In genomic region chr11:5002826-5003225, GRCm38 (mm10) we compare ENCODE assay signal across 31 mouse cellular contexts. TPM values are rescaled to one million over a fixed set of nuclear protein-coding genes. Genes with fewer than 3 reads are reported as not detected.
DNase-seq lines count a peak whose midpoint lies in the region; ATAC-seq and TF ChIP-seq lines count a peak whose summit lies in the region.
"Had no signal": no experiment of that assay in that cellular context is flagged by ENCODE, and none has a peak within 500 bp of the region (broad histone marks: within the 10 kb centered on the region; RNA-seq: fewer than 3 reads in every experiment).

No protein-coding gene starts in this region.

- H3K27ac ChIP-seq in heart, embryonic 12.5 days (ENCODE audit: poor library complexity, severe bottlenecking) = no peak overlapping the region
- H3K27ac ChIP-seq in liver, embryonic 14.5 days = peak overlapping the region; percentile 84
- H3K27ac ChIP-seq: embryonic facial prominence, embryonic 12.5 days; forebrain, embryonic 12.5 days; hindbrain, embryonic 13.5 days; kidney, postnatal 0 days; limb, embryonic 12.5 days; macrophage; midbrain, embryonic 12.5 days; neural tube, embryonic 12.5 days had no signal

- peak; percentile 86 for TF ChIP-seq EP300 in liver, embryonic 14.5 days (IDR thresholded peaks at IDR 0.05; ENCODE audit: low read depth)

- no peak overlapping the region for H3K4me3 ChIP-seq in heart, embryonic 12.5 days
- no peak overlapping the region for H3K4me3 ChIP-seq in liver, embryonic 14.5 days (ENCODE audit: insufficient read depth in 1 of 2, low read depth in 2 of 2, low read length in 2 of 2)
- H3K4me3 ChIP-seq: embryonic facial prominence, embryonic 12.5 days; forebrain, embryonic 12.5 days; hindbrain, embryonic 13.5 days; limb, embryonic 12.5 days; midbrain, embryonic 12.5 days; myocyte; neural tube, embryonic 12.5 days had no signal

- 70% methylated on average over 4 of the region's 4 CpGs for WGBS in heart, embryonic 12.5 days
- WGBS in liver, embryonic 14.5 days (ENCODE audit: insufficient replicate concordance) = 25% methylated on average over 4 of the region's 4 CpGs

- peak; percentile 68; the same call in 1 of the 2 replicates for ATAC-seq in heart, embryonic 12.5 days (ENCODE audit: insufficient number of reproducible peaks, low FRiP score)
- ATAC-seq in erythroid progenitor cell, adult 5-6 weeks (replicated peaks; ENCODE audit: low FRiP score, poor library complexity, severe bottlenecking) = peak; percentile 65
- ATAC-seq in liver, embryonic 14.5 days (ENCODE audit: insufficient read depth) = peak; percentile 87
- ATAC-seq in megakaryocyte-erythroid progenitor cell, adult 5-6 weeks (replicated peaks; ENCODE audit: low FRiP score, low TSS enrichment, poor library complexity, severe bottlenecking) = peak; percentile 78
- ATAC-seq: intestine, embryonic 16.5 days; lung, postnatal 0 days had no signal

- intact Hi-C loops in heart, postnatal 36 days (cut with DNase I) = no loop called here

- DNase-seq in heart, postnatal 36 days = no peak
- peak; percentile 59 to 71 (median 71) for DNase-seq in liver, embryonic 14.5 days (ENCODE audit: low read depth in 3 of 3, low spot score in 3 of 3)
- no peak for DNase-seq in layer of hippocampus, adult 9-11 months
- no peak for DNase-seq in spleen, adult 12 weeks (ENCODE audit: low spot score)
- DNase-seq in layer of hippocampus, postnatal 36 days = no peak
- DNase-seq: cerebellum, adult 11 months; cerebellum, adult 9-10 months; cerebellum, postnatal 36 days; embryo, embryonic 11 days; gastrocnemius, postnatal 10 days; heart, postnatal 4 days; kidney, adult 8-10 months; kidney, postnatal 4 days; lung, adult 18-20 months; right cerebral cortex, adult 18-20 months; right cerebral cortex, postnatal 4 days; thymus, adult 2 months had no signal

- TF ChIP-seq CTCF in liver, embryonic 14.5 days (IDR thresholded peaks at IDR 0.05; ENCODE audit: low read depth) = no peak

- H3K4me2 ChIP-seq in heart, embryonic 12.5 days = no peak overlapping the region
- H3K4me2 ChIP-seq in liver, embryonic 14.5 days (ENCODE audit: low read depth) = peak overlapping the region; percentile 52
- H3K4me2 ChIP-seq: embryonic facial prominence, embryonic 12.5 days; forebrain, embryonic 12.5 days; hindbrain, embryonic 13.5 days; limb, embryonic 12.5 days; midbrain, embryonic 12.5 days; neural tube, embryonic 12.5 days had no signal

- H3K9ac ChIP-seq in heart, embryonic 12.5 days = no peak overlapping the region
- H3K9ac ChIP-seq in liver, embryonic 14.5 days (replicated peaks) = peak overlapping the region; percentile 47
- H3K9ac ChIP-seq: embryonic facial prominence, embryonic 12.5 days; forebrain, embryonic 12.5 days; hindbrain, embryonic 13.5 days; limb, embryonic 12.5 days; midbrain, embryonic 12.5 days; neural tube, embryonic 12.5 days had no signal

- peaks cover 9% of the 10 kb centered on the region for H3K4me1 ChIP-seq in heart, embryonic 12.5 days (replicated peaks)
- H3K4me1 ChIP-seq in liver, embryonic 14.5 days (replicated peaks; ENCODE audit: control insufficient read depth in 2 of 2, insufficient read depth in 2 of 2, low read length in 1 of 2) = peaks cover 48 to 57% of the 10 kb centered on the region in 2 experiments

- no peaks in the 10 kb centered on the region for H3K9me3 ChIP-seq in heart, embryonic 12.5 days (replicated peaks)
- no peaks in the 10 kb centered on the region for H3K9me3 ChIP-seq in liver, embryonic 14.5 days (ENCODE audit: control insufficient read depth, low read length)
- H3K9me3 ChIP-seq: embryonic facial prominence, embryonic 12.5 days; forebrain, embryonic 12.5 days; hindbrain, embryonic 13.5 days; limb, embryonic 12.5 days; midbrain, embryonic 12.5 days; neural tube, embryonic 12.5 days had no signal

- no peaks in the 10 kb centered on the region for H3K27me3 ChIP-seq in heart, embryonic 12.5 days (replicated peaks)
- H3K27me3 ChIP-seq in liver, embryonic 14.5 days (ENCODE audit: control insufficient read depth, insufficient read depth, low read length) = no peaks in the 10 kb centered on the region
- H3K27me3 ChIP-seq: embryonic facial prominence, embryonic 12.5 days; forebrain, embryonic 12.5 days; hindbrain, embryonic 13.5 days; limb, embryonic 12.5 days; midbrain, embryonic 12.5 days; neural tube, embryonic 12.5 days had no signal

- peaks cover 19% of the 10 kb centered on the region for H3K36me3 ChIP-seq in heart, embryonic 12.5 days
- peaks cover 25% of the 10 kb centered on the region for H3K36me3 ChIP-seq in liver, embryonic 14.5 days (replicated peaks; ENCODE audit: control insufficient read depth, insufficient read depth, low read depth)

RNA-seq across cellular contexts. Expression of gene Ap1b1, which starts 16.2 kb away (rescaled TPM):
- 51.4 and 56.4 TPM in 2 replicates for polyA plus RNA-seq in heart, embryonic 12.5 days (2016; fragmentation: Nextera tagmentation; extraction: Ambion mirVana)
- total RNA-seq in heart, postnatal 36 days (2021) = 10 to 100 TPM; 47.4 to 56.0 TPM
- total RNA-seq in erythroid progenitor cell, adult 5-6 weeks (2015; ENCODE audit: low replicate concordance) = 42.8 and 126 TPM in 2 replicates
- 91.6 and 103 TPM in 2 replicates for total RNA-seq in erythroid progenitor cell, adult 5-6 weeks (2017; ENCODE audit: low replicate concordance)
- polyA plus RNA-seq in liver, embryonic 14.5 days (2012; rRNA removed) = 54.1 and 58.8 TPM in 2 replicates
- 64.1 and 77.8 TPM in 2 replicates for polyA plus RNA-seq in liver, embryonic 14.5 days (2014; fragmentation: Nextera tagmentation; extraction: Ambion mirVana)
- 136 and 160 TPM in 2 replicates for total RNA-seq in megakaryocyte-erythroid progenitor cell, adult 5-6 weeks (2014; fragmentation: Nextera tagmentation)
- total RNA-seq in megakaryocyte-erythroid progenitor cell, adult 5-6 weeks (2017) = 116 and 165 TPM in 2 replicates
- total RNA-seq in layer of hippocampus, postnatal 36 days (2021) = 100 to 1,000 TPM; 142 to 146 TPM

RNA-seq across cellular contexts. Expression of gene Nefh, which starts 55.0 kb away (rescaled TPM):
- polyA plus RNA-seq in heart, embryonic 12.5 days (2016; fragmentation: Nextera tagmentation; extraction: Ambion mirVana) = 0.58 and 0.66 TPM in 2 replicates
- total RNA-seq in heart, postnatal 36 days (2021) = not detected
- not detected in 2 replicates for total RNA-seq in erythroid progenitor cell, adult 5-6 weeks (2015; ENCODE audit: low replicate concordance)
- 0.39 and 0.98 TPM in 2 replicates for total RNA-seq in erythroid progenitor cell, adult 5-6 weeks (2017; ENCODE audit: low replicate concordance)
- 0.08 and 0.16 TPM in 2 replicates for polyA plus RNA-seq in liver, embryonic 14.5 days (2012; rRNA removed)
- 0.22 and 0.29 TPM in 2 replicates for polyA plus RNA-seq in liver, embryonic 14.5 days (2014; fragmentation: Nextera tagmentation; extraction: Ambion mirVana)
- 21.1 and 23.4 TPM in 2 replicates for total RNA-seq in megakaryocyte-erythroid progenitor cell, adult 5-6 weeks (2014; fragmentation: Nextera tagmentation)
- 30.0 and 43.5 TPM in 2 replicates for total RNA-seq in megakaryocyte-erythroid progenitor cell, adult 5-6 weeks (2017)
- total RNA-seq in layer of hippocampus, postnatal 36 days (2021) = 10 to 100 TPM; 38.5 to 44.9 TPM
- total RNA-seq: heart, postnatal 4 days had no signal

RNA-seq across cellular contexts. Expression of gene Rasl10a, which starts 55.1 kb away (rescaled TPM):
- polyA plus RNA-seq in heart, embryonic 12.5 days (2016; fragmentation: Nextera tagmentation; extraction: Ambion mirVana) = 0.70 and 1.0 TPM in 2 replicates
- 1 to 10 TPM; 5.1 to 9.5 TPM for total RNA-seq in heart, postnatal 36 days (2021)
- total RNA-seq in erythroid progenitor cell, adult 5-6 weeks (2015; ENCODE audit: low replicate concordance) = not detected in 2 replicates
- total RNA-seq in erythroid progenitor cell, adult 5-6 weeks (2017; ENCODE audit: low replicate concordance) = 1.5 TPM in 1 of 2 replicates, not detected in the other
- 0.21 and 0.32 TPM in 2 replicates for polyA plus RNA-seq in liver, embryonic 14.5 days (2012; rRNA removed)
- polyA plus RNA-seq in liver, embryonic 14.5 days (2014; fragmentation: Nextera tagmentation; extraction: Ambion mirVana) = 0.34 and 0.38 TPM in 2 replicates
- not detected in 2 replicates for total RNA-seq in megakaryocyte-erythroid progenitor cell, adult 5-6 weeks (2014; fragmentation: Nextera tagmentation)
- total RNA-seq in megakaryocyte-erythroid progenitor cell, adult 5-6 weeks (2017) = not detected in 2 replicates
- 100 to 1,000 TPM in 1 of 2 experiments, 10 to 100 TPM in 1; 88.6 to 112 TPM for total RNA-seq in layer of hippocampus, postnatal 36 days (2021)
- polyA plus RNA-seq: macrophage had no signal

Comparison
In these comparisons a context has a peak if more than half of its experiments do, and no peak if none do; other contexts are left out.
1. DNase-seq: peak in liver, embryonic 14.5 days (3 of 3); none in heart, postnatal 36 days (0 of 2), layer of hippocampus, adult 9-11 months (single experiment), spleen, adult 12 weeks (single experiment) and layer of hippocampus, postnatal 36 days (0 of 2).
2. RNA of gene Nefh, which starts 55.0 kb away (total RNA-seq): 38.5 to 44.9 TPM in layer of hippocampus, postnatal 36 days and 21.1 to 43.5 TPM in megakaryocyte-erythroid progenitor cell, adult 5-6 weeks; 0.39 to 0.98 TPM in erythroid progenitor cell, adult 5-6 weeks and not detected in heart, postnatal 36 days; every median in the first group is over 10 times any median in the second.
3. RNA of gene Rasl10a, which starts 55.1 kb away (total RNA-seq): 88.6 to 112 TPM in layer of hippocampus, postnatal 36 days; 5.1 to 9.5 TPM in heart, postnatal 36 days, 1.5 TPM in erythroid progenitor cell, adult 5-6 weeks and not detected in megakaryocyte-erythroid progenitor cell, adult 5-6 weeks; every median in the first group is over 4 times any median in the second.
4. Peak in every context shown above with its lines, with median percentiles within 50 percentile points of each other: ATAC-seq.